Mouse (Mus musculus) right cerebral cortex, postnatal 4 days (tissue): Measurements from ENCODE around the gene Mgst2.

Source experiments
- DNase-seq: peaks from one replicate; pipeline ENCODE4 v3.0.0-alpha.2; 2022

Mgst2 gene

DNA sequence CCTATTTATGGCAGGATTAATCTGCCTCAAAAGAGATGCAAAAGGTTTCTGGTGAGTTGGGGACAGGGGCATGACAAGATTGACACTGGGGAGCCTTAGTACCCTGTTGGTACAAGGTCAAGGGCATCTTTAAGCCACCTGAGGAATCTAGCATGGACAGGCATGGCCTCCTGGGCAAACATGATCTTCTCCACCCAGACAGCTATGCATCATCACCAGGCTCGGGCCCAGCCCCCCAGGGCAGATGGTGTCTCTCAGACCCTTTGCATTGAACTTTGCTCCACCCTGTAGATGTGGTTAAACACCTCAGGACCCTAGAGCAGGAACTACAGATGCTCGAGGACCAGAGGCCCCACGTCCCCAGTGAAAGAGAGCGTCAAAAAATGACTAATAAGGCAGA is at the start of gene Mgst2:
Gene Mgst2, plus strand, starts transcription at position 301 of the 400 bp plus-strand sequence.
- DNase-seq: no peak

DNA sequence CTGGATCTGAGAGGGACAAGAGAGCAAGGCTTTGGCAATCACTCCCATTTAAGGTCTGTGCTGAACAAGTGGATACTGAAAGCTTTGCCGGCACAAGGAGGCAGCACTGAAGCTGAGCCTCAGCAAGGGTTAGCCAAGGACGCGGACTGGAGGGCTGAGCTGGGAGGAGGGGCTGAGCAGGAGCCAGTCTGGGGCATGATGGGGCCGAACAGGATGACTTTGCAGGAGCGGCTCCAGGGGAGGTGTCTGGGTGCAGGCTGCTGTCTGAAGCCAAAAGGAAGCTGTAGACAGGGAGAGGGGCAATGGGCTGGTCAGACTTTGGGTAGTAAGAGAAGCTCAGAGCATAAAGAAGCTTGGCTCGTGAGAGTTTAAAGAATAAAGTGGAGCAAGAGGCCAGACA is 48.2 kb upstream of the Mgst2 start:
- DNase-seq: peak; percentile 28

DNA sequence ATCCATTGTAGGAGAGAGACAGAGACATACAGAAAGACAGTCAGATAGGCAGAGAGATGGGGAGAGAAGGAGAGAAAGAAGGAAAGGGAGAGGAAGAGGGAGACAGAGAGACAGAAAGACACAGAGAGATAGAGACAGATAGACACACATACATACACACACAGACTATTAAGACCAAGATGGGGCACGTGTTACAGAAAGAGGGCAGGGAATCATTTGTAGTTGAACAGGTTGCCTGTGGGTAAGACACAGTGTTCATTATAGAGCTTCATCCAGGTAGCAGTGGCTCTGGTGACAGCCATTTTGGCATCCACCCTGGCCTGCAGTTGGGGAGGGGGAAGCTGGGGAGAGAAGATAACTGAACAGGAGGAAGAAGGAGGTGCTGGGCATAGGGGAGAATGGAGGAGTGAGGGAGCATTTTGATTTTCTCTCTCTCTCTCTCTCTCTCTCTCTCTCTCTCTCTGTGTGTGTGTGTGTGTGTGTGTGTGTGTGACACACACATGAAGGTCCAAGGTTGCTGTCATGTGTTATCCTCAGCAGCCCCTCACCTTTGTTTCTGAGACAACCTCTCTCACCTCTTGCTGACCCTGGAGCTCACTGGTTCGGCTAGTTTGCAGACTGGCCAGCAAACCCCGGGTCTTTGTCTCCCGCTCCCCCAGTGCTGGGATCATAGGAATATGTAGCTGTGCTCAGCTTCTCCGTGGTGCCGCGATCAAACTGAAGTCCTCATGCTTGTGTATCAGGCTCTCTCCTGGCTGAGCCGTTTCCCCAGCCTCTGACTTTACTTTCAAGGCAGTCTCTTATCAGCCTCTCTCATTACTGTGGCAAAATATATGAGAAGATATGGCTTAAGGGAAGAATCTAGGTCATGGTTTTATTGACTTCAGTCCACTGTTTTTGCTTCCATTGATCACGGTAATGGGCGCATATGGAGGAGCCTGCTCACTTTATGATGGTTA is 47.5 kb upstream of the Mgst2 start:
- DNase-seq: no peak

DNA sequence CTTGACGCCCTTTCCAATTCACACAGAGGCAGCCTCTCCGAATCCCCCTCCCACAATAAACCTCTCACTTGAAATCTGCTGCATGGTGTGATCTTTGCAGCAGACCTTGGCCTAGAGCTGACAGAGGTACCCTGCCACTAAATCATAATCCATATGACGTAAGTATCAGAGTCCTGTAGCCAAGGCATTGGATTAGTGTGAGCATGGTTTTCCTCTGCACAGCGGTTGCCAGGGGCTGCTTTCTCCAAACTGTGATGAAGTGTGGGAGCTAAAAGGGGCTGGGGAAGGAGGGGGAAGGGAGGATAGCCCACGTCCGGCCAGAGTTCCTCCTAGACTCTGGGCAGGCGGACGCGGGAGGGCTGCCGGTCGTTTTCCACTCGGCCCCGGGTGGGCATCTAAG is 45.9 kb upstream of the Mgst2 start:
- no peak for DNase-seq

DNA sequence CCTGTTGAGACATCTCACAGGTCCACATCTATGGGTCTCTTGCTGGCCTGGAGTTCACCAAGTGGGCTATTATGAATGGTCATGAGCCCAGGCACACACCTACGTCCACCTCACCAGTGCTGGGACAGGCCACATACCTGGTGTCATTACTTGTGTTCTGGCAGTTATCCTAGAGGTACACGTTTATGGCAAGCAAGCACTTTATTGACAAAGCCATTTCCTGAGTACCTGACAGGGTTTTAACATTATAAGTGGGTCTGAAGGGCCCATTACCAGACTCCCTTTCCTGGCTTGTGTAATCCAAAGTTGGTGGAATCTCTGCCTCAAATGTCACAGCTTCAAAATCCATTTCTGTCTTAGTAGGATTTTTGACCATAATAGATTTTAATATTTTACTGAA is 36.2 kb upstream of the Mgst2 start:
- DNase-seq: no peak

DNA sequence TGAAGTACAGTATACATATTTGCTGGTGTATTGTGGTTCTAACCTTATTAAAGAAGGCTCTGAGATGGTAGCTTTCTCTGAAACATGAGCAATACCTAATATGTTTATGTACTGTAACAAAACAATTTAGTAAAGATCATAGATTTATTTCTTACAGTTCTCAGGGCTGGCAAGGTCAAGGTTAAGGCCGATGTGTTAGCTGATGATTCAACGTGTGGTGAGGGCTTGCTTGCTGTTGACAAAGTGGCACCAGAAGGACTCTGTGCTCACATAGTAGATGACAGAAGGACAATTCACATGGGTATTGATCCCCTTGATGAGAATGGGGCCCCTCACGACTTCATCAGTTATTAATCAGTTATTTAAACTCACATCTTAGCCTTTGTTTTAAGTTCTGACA is 32.4 kb upstream of the Mgst2 start:
- no peak for DNase-seq

DNA sequence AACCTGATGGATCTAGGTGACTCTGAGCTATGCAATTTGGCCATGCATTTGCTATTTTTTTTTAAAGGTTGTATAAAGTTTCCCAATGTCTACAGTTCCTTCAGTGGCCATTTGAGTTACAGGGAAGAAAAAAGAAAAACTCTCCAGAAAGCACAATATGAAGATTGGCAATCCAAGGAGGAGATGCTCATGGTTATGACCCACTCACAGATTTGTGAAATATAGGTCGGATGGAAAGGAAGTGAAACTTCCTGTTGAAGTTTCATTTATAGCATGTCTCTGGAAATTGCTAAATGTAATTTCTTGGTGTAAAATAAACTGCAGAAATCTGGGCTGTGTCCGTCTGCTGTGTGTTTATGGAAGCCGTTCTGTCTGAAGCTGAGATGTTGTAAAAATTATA is 31.2 kb upstream of the Mgst2 start:
- DNase-seq: no peak

DNA sequence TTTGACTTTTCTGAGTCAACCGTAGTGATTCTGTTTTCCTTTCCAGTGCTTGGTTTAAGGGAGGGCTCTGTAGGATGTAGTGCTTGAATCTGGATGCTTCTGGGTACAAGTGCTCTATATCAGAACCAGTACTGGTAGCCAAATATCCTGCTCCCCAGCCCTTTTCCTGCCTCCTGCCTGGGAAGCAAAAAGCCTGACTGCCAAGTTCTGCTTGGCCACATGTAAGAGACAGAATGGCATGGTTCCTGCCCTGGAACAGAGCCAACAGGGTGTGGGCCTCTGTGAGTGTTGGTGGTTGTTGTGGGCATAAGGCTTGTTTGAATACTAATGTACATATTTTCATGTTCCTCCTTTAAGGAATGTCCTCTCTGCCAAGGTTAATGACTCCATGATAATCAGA is 29.4 kb upstream of the Mgst2 start:
- no peak for DNase-seq

DNA sequence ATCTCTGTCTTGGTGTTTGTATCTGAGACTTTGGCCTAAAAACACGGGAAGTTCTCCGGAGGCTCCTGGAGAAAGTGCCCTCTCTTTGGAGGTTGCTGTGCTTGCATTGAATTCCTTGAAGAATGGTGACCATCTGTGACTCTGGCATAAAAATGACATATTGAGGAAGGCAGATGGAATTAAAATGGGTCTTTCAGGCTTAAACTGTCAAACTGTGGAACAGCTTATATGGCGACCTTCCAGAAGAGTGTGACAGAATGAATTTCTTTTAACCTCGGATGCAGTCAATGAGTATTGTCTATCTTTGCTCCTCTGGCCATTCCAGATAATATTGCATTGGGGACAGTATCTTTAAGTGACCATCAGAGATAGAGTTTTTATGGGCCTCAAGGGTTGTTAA is 28.2 kb upstream of the Mgst2 start:
- no peak for DNase-seq

DNA sequence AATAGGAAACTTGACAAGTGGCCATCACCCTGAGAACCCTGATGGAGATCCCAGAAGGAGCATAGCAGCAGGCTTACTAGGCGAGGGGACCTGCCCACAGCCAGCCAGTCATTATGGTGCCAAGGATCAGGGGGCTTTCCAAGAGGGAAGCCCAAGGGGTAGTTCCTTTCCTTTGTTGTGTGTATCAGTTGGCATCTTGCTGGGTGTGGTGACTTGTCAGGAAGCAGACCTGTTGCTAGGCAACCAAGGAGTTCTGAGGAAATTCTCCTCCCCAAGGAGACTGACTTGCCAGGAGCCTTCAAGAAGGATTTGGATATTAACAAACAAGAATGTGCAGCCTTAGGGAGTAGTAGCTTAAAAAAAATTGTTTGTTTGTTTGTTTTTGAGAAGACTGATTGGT is 25.7 kb upstream of the Mgst2 start:
- no peak for DNase-seq

DNA sequence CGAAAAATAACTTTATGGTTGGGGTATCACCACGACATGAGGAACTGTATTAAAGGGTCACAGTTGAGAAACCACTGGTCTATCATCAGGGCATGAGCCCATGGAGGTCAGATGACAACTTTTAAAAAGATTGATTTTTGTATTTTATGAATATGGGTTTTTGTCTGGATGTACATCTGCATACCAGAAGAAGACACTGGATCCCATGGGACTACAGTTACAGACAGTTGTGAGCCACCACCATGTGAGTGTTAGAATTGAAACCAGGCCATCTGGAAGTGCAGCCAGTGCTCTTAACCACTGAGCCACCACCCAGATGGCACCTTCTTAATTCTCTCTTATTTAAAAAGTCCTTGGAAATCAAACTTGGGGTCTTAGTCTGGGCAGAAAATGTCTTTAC is 24.2 kb upstream of the Mgst2 start:
- no peak for DNase-seq

DNA sequence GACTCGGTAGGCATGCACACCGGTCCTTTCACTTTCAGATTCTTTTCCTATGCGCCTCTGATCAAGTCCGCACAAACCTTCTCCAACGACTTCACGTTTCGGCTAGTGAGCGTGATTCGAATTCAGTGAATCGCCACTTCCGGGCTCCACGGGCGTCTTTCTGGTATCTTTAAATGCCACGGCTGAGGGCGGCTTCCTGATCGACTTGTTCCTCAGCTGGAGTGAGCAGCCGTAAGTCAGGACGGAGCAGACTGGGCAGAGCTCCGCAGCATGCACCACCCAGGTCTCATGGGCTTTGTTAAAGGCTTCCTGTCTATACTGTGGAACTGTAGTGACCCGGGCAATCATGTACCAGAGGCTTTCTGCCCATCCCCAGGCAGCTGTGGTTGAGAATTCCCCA is 23.5 kb upstream of the Mgst2 start:
- DNase-seq: no peak

DNA sequence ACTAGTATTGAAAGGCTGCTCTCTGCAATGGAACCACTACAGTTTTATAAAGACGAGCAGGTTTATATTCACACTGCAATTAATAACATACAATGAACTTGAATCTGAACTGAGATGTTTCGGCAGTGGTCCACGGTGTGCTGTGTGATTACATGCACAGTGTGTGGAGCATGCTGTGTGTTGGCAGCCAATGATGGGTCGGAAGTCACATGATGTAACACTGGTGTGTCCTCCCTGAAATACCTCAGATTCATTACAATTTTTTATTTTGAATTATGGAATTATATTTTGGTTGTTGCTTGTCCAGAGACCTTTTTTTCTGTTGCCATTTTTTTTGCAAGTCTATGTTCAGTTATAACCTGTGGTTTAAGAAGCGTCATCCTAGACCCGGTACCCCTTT is 22.8 kb upstream of the Mgst2 start:
- DNase-seq: no peak

DNA sequence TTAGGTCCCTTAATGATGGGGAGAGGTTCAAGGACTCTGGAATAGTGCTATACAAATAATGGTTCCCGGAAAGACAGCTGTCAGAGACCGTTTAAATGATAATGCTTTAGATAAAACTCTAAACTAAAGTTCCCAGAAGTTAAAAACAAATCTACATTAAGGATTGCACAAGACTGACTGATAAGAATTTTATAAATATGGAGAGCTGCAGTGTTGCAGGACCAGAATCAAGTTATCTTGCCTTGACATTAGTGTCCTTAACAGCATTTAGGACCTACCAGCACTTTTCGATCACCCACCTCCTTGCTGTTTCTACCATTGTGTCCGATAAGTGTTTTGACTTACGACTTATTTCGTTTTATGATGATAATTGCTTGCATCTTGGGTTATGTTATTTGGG is 21.9 kb upstream of the Mgst2 start:
- DNase-seq: no peak

DNA sequence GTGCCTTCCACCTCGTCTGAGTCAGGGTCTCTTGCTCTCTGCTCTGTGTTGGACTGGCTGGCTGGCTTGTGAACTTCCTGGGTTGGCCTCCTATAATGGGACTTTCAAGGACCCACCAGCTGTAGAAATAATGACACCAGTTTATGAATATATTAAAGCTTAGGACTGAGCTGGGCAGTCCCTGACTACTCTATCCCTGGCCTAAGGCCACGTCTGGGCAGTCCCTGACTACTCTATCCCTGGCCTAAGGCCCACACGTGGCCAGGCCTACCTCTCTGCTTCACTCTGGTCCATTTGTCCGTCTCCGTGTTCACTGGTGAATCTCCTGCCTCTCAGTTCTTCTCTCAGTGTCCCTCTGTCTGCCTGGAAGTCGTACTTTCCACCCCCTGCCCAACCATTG is 14.7 kb upstream of the Mgst2 start:
- no peak for DNase-seq

DNA sequence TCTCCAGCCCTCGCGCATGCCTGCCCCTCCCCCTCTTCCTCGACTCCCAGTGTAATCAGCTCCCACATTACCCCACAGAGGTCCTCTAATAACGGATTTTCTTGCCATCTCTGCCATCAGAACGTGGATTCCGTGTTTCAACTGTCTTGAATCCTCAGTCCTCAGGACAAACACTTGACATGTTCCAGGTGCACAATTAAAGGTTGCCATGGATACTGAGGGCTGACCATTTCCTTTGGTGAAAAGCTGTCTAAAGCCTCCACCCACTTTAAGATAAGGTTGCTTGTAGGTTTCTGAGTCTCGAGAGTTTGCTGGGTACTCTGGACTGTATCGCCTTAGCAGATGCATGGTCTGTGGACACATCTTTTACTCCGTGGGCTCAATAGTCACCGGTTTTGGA is 13.9 kb upstream of the Mgst2 start:
- DNase-seq: no peak

DNA sequence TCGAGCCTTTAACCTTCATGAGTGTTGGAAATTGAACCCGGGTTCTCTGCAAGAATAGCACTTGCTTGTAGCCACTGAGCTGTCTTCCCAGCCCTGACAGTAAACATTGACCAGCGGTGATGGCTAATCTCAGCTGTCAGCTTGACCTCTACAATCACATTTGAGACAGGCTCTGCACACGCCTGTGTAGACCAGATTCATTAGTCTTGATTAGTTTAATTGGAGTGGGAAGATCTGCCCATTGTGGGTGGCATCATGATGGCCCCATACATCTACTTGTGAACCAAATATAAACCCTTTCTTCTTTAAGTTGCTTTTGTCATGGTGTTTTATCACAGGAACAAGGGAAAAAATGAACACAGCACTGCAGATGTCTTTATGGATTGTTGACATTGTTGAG is 12.8 kb upstream of the Mgst2 start:
- no peak for DNase-seq

DNA sequence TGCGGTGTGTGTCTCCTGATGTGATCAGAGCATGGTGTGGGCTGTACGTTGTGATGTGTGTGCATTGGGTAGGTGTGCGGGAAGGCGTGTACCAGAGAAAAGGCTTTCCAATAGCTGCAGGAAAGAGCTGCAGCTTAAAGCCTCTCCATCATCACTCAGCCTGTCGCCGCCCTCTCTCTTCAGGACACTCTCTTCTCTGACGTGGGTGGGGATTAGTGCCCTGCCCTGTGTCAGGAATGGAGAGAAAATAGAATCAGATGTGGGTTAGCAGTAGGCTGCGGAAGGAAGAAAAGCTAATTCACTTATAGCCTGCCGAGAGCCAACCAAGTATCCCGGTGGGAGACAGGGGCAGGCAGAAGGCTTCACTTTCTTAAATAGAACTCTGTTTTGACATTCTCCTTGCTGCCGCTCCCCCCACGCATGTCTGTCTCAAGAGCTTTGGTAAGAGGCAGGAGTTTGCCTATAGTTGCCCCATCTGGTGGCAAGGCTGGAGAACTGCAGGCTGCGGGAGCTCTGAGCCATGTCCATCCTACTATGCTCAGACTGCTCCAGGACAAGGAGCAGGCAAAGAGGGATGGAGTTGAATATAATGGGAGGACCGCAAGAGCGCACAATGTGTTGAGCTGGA is 12.0 kb upstream of the Mgst2 start:
- peak; percentile 78 for DNase-seq

DNA sequence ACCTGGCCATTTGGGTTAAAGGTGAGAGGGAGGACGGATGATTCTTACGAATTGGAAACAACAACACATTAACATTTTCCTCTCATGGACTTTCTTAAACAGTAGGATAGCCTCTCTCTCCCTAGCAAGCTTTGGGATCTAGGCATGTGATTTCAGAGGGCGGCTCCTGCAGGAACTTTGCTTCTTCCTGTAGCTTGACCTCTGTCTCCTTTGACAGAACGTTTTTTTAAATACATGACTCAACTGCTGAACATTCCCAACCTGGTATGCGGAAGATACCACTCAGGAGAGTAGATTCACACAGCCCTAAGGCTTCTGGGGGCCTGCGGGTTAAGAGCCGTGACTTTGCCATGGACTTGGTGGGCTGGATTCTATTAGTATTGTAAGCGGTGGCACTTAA is 10.7 kb upstream of the Mgst2 start:
- no peak for DNase-seq

DNA sequence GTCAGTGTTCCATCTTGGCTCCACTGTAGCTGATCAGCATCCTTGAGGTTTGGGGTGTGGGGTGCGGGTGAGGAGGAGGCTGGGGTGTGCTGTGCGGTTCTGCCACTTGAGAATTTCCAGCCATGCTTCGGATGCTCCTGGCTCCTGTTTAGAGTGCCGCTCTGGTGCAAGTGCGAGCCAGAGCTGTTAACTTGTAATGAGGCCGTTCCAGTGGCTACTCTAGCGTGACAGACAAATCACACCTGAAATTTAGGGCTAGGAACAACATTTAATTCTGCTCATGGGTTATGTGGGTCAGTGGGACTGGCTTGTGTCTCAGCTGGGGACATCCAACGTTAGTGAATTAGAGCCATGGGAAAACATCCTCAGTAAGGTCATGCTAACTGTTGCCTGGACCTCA is 10.2 kb upstream of the Mgst2 start:
- no peak for DNase-seq

DNA sequence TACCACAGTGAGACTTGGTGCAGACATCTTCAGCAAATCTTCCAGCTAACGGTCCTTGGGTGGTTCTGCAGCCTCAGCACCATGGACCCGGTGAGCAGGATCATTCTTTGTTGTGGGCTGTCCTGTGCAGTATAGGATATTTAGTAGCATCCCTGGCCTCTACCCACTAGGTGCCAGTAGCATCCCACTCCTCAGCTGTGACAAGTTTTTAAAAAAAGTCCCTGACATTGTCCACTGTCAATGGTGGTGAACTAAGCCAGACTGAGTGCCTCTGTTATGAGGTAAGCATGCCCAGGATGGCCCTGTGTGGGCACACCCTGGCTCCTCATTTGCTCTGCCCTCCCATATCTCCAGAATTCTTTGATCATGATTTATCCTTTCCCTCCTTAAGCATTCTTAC is 9.0 kb upstream of the Mgst2 start:
- no peak for DNase-seq

DNA sequence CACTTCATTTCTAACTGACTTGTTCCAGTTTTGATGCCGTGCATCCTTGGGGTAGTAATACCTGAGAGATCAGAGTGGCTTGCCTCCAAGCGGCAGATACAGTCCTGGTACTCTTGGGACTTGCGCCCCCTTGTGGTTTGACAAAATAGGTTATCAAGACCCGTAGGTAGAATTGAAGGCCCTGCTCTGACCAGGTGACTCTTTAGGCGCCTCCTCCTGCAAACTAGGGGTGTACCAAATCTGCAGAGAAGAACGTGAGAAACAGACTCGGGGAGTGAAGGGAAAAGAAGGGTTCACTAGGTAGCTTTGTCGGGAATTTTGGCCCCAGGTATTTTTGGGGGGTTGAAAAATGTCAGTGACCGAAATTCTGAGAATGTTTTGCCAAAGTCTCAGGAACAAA is 7.9 kb upstream of the Mgst2 start:
- DNase-seq: peak; percentile 78

DNA sequence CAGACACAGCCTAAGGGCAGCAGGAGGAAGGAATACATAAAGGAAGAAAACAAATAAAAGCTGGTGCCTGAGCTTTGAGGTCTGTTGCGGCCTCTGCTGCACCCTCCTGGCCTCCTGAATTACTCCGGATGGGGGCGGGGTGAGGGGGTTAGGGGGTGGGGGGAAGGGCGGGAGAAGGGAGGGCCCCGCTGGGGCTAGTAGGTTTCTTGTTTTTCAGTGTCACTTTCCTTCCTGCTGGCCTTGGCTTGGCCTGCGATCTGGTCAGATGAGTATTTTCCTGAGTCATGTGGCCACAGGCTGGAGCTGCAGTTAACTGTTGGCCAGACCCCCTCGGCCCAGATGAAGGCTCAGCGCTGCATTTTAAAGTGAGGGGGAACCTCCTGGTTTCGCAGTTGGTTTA is 7.5 kb upstream of the Mgst2 start:
- DNase-seq: no peak

DNA sequence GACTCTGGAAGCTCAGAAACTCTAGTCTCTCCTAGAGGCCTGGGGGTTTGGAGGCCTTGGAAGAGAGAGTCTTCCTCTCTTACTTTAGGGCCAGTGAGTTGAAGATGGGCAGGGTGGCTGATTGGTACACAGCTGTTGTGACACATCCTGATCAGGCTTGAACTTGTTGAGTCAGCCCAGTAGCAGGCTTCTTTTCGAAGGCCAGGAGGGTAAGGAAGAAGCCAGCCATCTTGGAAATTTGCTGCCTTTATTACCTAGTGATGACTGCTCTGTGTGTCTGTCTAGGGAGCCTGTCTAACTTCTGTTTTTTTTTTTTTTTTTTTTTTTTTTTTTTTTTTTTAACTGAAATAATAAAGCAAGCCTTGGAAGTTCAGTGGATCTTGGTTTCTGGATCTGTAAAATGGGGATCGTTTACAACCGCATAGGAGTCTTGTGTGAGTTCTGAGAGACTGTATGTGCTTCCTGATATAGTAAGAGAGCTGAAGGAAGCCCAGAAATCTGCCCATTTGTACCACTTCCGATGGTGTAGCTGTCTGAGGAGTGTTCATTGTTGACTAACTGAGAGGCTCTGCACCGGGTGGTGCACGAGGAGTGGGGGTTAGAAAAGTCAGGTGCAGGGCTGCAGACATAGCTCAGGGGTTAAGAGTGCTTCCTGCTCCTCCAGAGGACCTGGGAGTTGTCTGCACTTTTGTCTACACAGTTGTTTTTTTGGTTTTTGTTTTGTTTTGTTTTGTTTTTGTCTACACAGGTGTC is 5.7 kb upstream of the Mgst2 start:
- no peak for DNase-seq
